Mouse (Mus musculus): Measurements from ENCODE around the gene Ttc39a.

Gene Ttc39a

GRCm38 (mm10) chr4:109463892-109464291 lies 57.5 kb downstream of the Ttc39a start:
- DNase-seq: no peak

GRCm38 (mm10) chr4:109467687-109468086 lies 61.3 kb downstream of the Ttc39a start:
- DNase-seq: no peak

GRCm38 (mm10) chr4:109471606-109472005 lies 65.2 kb downstream of the Ttc39a start:
- no peak for DNase-seq

GRCm38 (mm10) chr4:109472566-109472965 lies 66.1 kb downstream of the Ttc39a start:
- peak; percentile 8 for DNase-seq

GRCm38 (mm10) chr4:109475078-109475477 lies 68.7 kb downstream of the Ttc39a start:
- no peak for DNase-seq

- DNase-seq: peak; percentile 69
These were observed 69.4 kb downstream of the Ttc39a start for GRCm38 (mm10) chr4:109475577-109476553.

GRCm38 (mm10) chr4:109476554-109477014 lies 70.2 kb downstream of the Ttc39a start:
- peak; percentile 94 for DNase-seq

GRCm38 (mm10) chr4:109477454-109477853 lies 71.0 kb downstream of the Ttc39a start:
- DNase-seq: peak; percentile 27

GRCm38 (mm10) chr4:109481424-109481823 lies 75.0 kb downstream of the Ttc39a start:
- DNase-seq: no peak

GRCm38 (mm10) chr4:109482701-109483100 lies 76.3 kb downstream of the Ttc39a start:
- DNase-seq: no peak

- DNase-seq: no peak
These were observed 78.2 kb downstream of the Ttc39a start, which contains the start of gene Rnf11 for GRCm38 (mm10) chr4:109484621-109485020. Gene Rnf11, minus strand, starts transcription at chr4:109484728.

GRCm38 (mm10) chr4:109488812-109489211 lies 82.4 kb downstream of the Ttc39a start:
- DNase-seq: no peak

GRCm38 (mm10) chr4:109493581-109493980 lies 87.2 kb downstream of the Ttc39a start:
- peak; percentile 23 for DNase-seq
